Mouse (Mus musculus): Measurements from ENCODE around the gene Cyp2c38. TPM values are rescaled to one million over a fixed set of nuclear protein-coding genes. Genes with fewer than 3 reads are reported as not detected.
"Not testable (repeated sequence)": the region's sequence is repeated elsewhere in the genome, so short reads cannot be mapped to it uniquely, and the experiment has no call there.

The Cyp2c38 gene
- not detected in 2 replicates for polyA plus RNA-seq (2014; fragmentation: Nextera tagmentation; extraction: Ambion mirVana)

DNA sequence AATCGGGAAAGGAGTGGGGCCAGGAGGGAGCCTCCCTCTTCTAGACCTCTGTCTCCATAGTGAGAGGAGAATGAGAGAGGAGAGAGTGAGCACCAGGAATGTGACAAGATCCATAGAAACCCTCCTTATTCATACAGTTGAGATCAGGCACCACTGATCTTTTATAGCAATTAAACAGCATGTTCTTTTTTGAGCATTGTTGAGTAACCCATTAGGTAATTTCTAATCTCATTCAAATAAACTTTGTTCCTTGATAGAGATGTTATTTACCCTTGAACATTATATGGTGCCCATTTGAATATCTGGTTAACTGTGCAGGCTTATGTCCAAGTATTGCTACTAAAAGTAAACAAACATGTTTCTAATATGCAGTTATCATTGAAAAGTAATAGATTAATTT is at the start of gene Cyp2c38:
Gene Cyp2c38, minus strand, starts transcription at position 135 of the 400 bp plus-strand sequence.
- 84% methylated on average over 1 of the region's 1 CpGs for WGBS
- no peak within 1 kb of the TSS for H3K4me2 ChIP-seq (ENCODE audit: low read depth, low read length)
- H3K4me1 ChIP-seq (ENCODE audit: control insufficient read depth, insufficient read depth, low read length): no peaks in the 10 kb centered on the region
- H3K9me3 ChIP-seq (ENCODE audit: control insufficient read depth, low read length): no peaks in the 10 kb centered on the region; the same call in 1 of the 2 replicates
- H3K9ac ChIP-seq (replicated peaks; ENCODE audit: low read depth, low read length): no peak within 1 kb of the TSS
- no peaks in the 10 kb centered on the region for H3K27me3 ChIP-seq (ENCODE audit: control insufficient read depth, insufficient read depth, low read length)
- H3K4me3 ChIP-seq (ENCODE audit: low read depth, low read length): no peak within 1 kb of the TSS
- no peak for ATAC-seq (ENCODE audit: low read depth)
- H3K27ac ChIP-seq (ENCODE audit: low read depth, low read length): no peak within 1 kb of the TSS
- no peaks in the 10 kb centered on the region for H3K36me3 ChIP-seq (ENCODE audit: control insufficient read depth, insufficient read depth, low read length)

- ATAC-seq (ENCODE audit: low read depth): no peak
- no peak within 1 kb of the TSS for H3K9ac ChIP-seq (replicated peaks; ENCODE audit: low read depth, low read length)
- H3K27me3 ChIP-seq (ENCODE audit: control insufficient read depth, insufficient read depth, low read length): no peaks in the 10 kb centered on the region
- peaks cover 4% of the 10 kb centered on the region for H3K9me3 ChIP-seq (ENCODE audit: control insufficient read depth, low read length)
- H3K4me2 ChIP-seq (ENCODE audit: low read depth, low read length): no peak within 1 kb of the TSS
- no peak within 1 kb of the TSS for H3K4me3 ChIP-seq (ENCODE audit: low read depth, low read length)
- WGBS: 80% methylated on average over 4 of the region's 4 CpGs
- H3K4me1 ChIP-seq (ENCODE audit: control insufficient read depth, insufficient read depth, low read length): no peaks in the 10 kb centered on the region
- no peaks in the 10 kb centered on the region for H3K36me3 ChIP-seq (ENCODE audit: control insufficient read depth, insufficient read depth, low read length)
- H3K27ac ChIP-seq (ENCODE audit: low read depth, low read length): no peak within 1 kb of the TSS
These were observed 47.7 kb upstream of the Cyp2c38 start, which contains the start of gene Cyp2c39 for GRCm38 (mm10) chr19:39510534-39510933. Gene Cyp2c39, plus strand, starts transcription at chr19:39510862.

DNA sequence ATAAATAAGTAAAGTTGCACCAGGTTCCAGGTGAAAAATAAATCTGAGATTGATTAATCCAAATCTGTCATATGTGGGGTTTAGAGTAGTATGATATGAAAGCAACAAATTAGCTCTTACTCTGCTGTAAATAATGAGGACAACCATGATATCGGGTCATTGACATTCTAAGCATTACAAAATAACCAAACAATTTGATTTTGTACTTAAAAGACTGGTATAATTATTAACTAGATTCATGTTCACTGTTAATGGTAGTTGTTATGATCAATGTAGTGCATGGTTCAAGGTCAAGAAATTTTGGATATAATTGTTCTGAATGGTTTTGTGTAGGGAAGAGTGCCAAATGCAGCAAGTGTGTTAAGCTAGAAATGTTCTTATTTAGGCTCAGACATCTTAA is 46.7 kb upstream of the Cyp2c38 start:
- Histone ChIP-seq H3K9me3 (ENCODE audit: control insufficient read depth, low read length) (peaks cover 4% of the 10 kb centered on the region; the same call in 1 of the 2 replicates), H3K9ac (replicated peaks; ENCODE audit: low read depth, low read length) (no peak overlapping the region), H3K4me1 (ENCODE audit: control insufficient read depth, insufficient read depth, low read length) (no peaks in the 10 kb centered on the region), H3K4me3 (ENCODE audit: low read depth, low read length) (no peak overlapping the region), H3K27ac (ENCODE audit: low read depth, low read length) (no peak overlapping the region), H3K36me3 (ENCODE audit: control insufficient read depth, insufficient read depth, low read length) (no peaks in the 10 kb centered on the region), H3K4me2 (ENCODE audit: low read depth, low read length) (no peak overlapping the region), H3K27me3 (ENCODE audit: control insufficient read depth, insufficient read depth, low read length) (no peaks in the 10 kb centered on the region)
- ATAC-seq (ENCODE audit: low read depth): no peak
- WGBS: 74% methylated on average over 1 of the region's 1 CpGs

GRCm38 (mm10) chr19:39506341-39506740 is 43.5 kb upstream of the Cyp2c38 start:
- ATAC-seq (ENCODE audit: low read depth): no peak
- Histone ChIP-seq H3K27me3 (ENCODE audit: control insufficient read depth, insufficient read depth, low read length) (no peaks in the 10 kb centered on the region), H3K4me2 (ENCODE audit: low read depth, low read length) (no peak overlapping the region), H3K36me3 (ENCODE audit: control insufficient read depth, insufficient read depth, low read length) (no peaks in the 10 kb centered on the region), H3K4me3 (ENCODE audit: low read depth, low read length) (no peak overlapping the region), H3K4me1 (ENCODE audit: control insufficient read depth, insufficient read depth, low read length) (no peaks in the 10 kb centered on the region), H3K9ac (replicated peaks; ENCODE audit: low read depth, low read length) (no peak overlapping the region), H3K27ac (ENCODE audit: low read depth, low read length) (no peak overlapping the region), H3K9me3 (ENCODE audit: control insufficient read depth, low read length) (peaks cover 9% of the 10 kb centered on the region; the same call in 1 of the 2 replicates)

DNA sequence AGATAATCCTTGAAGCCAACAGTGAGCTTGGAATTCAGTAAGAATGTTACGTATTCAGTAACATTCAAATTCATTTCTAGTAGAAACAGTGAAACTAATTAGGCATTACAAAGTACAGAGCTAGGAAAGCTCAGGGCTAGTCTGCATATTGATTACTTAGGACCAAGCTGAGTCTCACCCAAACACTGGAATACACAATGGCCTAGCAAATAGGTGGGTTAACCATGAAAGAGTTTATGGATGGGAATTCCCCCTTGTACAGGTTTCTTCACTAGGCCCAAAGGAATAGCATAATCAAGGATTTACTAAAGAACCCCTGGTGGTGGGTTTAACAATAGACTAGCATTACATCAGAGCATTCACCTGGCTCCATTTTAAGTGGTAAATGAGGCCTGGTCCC is 21.1 kb upstream of the Cyp2c38 start:
- H3K9me3 ChIP-seq (ENCODE audit: control insufficient read depth, low read length); H3K27me3 ChIP-seq (ENCODE audit: control insufficient read depth, insufficient read depth, low read length); H3K9ac ChIP-seq (replicated peaks; ENCODE audit: low read depth, low read length); H3K4me1 ChIP-seq (ENCODE audit: control insufficient read depth, insufficient read depth, low read length); H3K27ac ChIP-seq (ENCODE audit: low read depth, low read length); H3K4me2 ChIP-seq (ENCODE audit: low read depth, low read length); ATAC-seq (ENCODE audit: low read depth); H3K4me3 ChIP-seq (ENCODE audit: low read depth, low read length); H3K36me3 ChIP-seq (ENCODE audit: control insufficient read depth, insufficient read depth, low read length): not testable (repeated sequence)
- WGBS: 92% methylated on average over 1 of the region's 1 CpGs

GRCm38 (mm10) chr19:39463923-39464322 is 1.0 kb upstream of the Cyp2c38 start:
- no peaks in the 10 kb centered on the region for H3K4me1 ChIP-seq (ENCODE audit: control insufficient read depth, insufficient read depth, low read length)
- H3K36me3 ChIP-seq (ENCODE audit: control insufficient read depth, insufficient read depth, low read length): no peaks in the 10 kb centered on the region
- no peak overlapping the region for H3K4me2 ChIP-seq (ENCODE audit: low read depth, low read length)
- ATAC-seq (ENCODE audit: low read depth): no peak
- H3K4me3 ChIP-seq (ENCODE audit: low read depth, low read length): no peak overlapping the region
- no peaks in the 10 kb centered on the region for H3K27me3 ChIP-seq (ENCODE audit: control insufficient read depth, insufficient read depth, low read length)
- no peak overlapping the region for H3K27ac ChIP-seq (ENCODE audit: low read depth, low read length)
- H3K9ac ChIP-seq (replicated peaks; ENCODE audit: low read depth, low read length): no peak overlapping the region
- no peaks in the 10 kb centered on the region for H3K9me3 ChIP-seq (ENCODE audit: control insufficient read depth, low read length)

Other genes with a start within 250 kb of the Cyp2c38 start
- not detected in 2 replicates for gene Cyp2c29, start 193.7 kb downstream of the Cyp2c38 start, polyA plus RNA-seq (2014; fragmentation: Nextera tagmentation; extraction: Ambion mirVana)
- gene Cyp2c39, start 47.8 kb upstream of the Cyp2c38 start, polyA plus RNA-seq (2014; fragmentation: Nextera tagmentation; extraction: Ambion mirVana): not detected in 2 replicates
- not detected in 2 replicates for gene Cyp2c67, start 186.0 kb upstream of the Cyp2c38 start, polyA plus RNA-seq (2014; fragmentation: Nextera tagmentation; extraction: Ambion mirVana)

Data from neural tube, embryonic 14.5 days (tissue).